Mouse (Mus musculus): Measurements from ENCODE around the gene Cdc5l. TPM values are rescaled to one million over a fixed set of nuclear protein-coding genes. Genes with fewer than 3 reads are reported as not detected.
"Not testable (repeated sequence)": the region's sequence is repeated elsewhere in the genome, so short reads cannot be mapped to it uniquely, and the experiment has no call there.

The Cdc5l gene
- total RNA-seq, 2 experiments from 2014 or later = 37.2 to 38.9 TPM

- DNase-seq (ENCODE audit: low spot score) = no peak
Measured at GRCm38 (mm10) chr17:45447063-45447462, 13.5 kb upstream of the Cdc5l start.

- no peak for DNase-seq (ENCODE audit: low spot score)
Measured at GRCm38 (mm10) chr17:45445923-45446322, 12.4 kb upstream of the Cdc5l start.

- DNase-seq (ENCODE audit: low spot score) = no peak
Measured at GRCm38 (mm10) chr17:45434262-45434590, 689 bp upstream of the Cdc5l start.

GRCm38 (mm10) chr17:45432706-45433398 lies 685 bp downstream of the Cdc5l start:
- no peak for DNase-seq (ENCODE audit: low spot score)

- no peak for DNase-seq (ENCODE audit: low spot score)
Measured at GRCm38 (mm10) chr17:45432007-45432406, 1.5 kb downstream of the Cdc5l start.

GRCm38 (mm10) chr17:45417387-45417786 lies 16.1 kb downstream of the Cdc5l start:
- no peak for DNase-seq (ENCODE audit: low spot score)

GRCm38 (mm10) chr17:45411617-45412016 lies 21.9 kb downstream of the Cdc5l start:
- not testable (repeated sequence) for DNase-seq (ENCODE audit: low spot score)

GRCm38 (mm10) chr17:45408719-45409118 lies 24.8 kb downstream of the Cdc5l start:
- no peak for DNase-seq (ENCODE audit: low spot score)

GRCm38 (mm10) chr17:45406281-45406680 lies 27.3 kb downstream of the Cdc5l start:
- DNase-seq (ENCODE audit: low spot score) = no peak

- peak; percentile 54 for DNase-seq (ENCODE audit: low spot score)
Measured at GRCm38 (mm10) chr17:45403207-45403606, 30.3 kb downstream of the Cdc5l start.

GRCm38 (mm10) chr17:45402601-45403000 lies 30.9 kb downstream of the Cdc5l start:
- DNase-seq (ENCODE audit: low spot score) = no peak

- DNase-seq (ENCODE audit: low spot score) = no peak
Measured at GRCm38 (mm10) chr17:45402126-45402525, 31.4 kb downstream of the Cdc5l start.

GRCm38 (mm10) chr17:45401126-45401905 lies 32.2 kb downstream of the Cdc5l start:
- DNase-seq (ENCODE audit: low spot score) = no peak

GRCm38 (mm10) chr17:45398021-45398420 lies 35.5 kb downstream of the Cdc5l start:
- no peak for DNase-seq (ENCODE audit: low spot score)

GRCm38 (mm10) chr17:45397541-45397940 lies 36.0 kb downstream of the Cdc5l start:
- no peak for DNase-seq (ENCODE audit: low spot score)

- DNase-seq (ENCODE audit: low spot score) = no peak
Measured at GRCm38 (mm10) chr17:45394612-45395011, 38.9 kb downstream of the Cdc5l start.

- no peak for DNase-seq (ENCODE audit: low spot score)
Measured at GRCm38 (mm10) chr17:45393765-45394164, 39.8 kb downstream of the Cdc5l start.

GRCm38 (mm10) chr17:45389896-45390295 lies 43.6 kb downstream of the Cdc5l start:
- DNase-seq (ENCODE audit: low spot score) = no peak

GRCm38 (mm10) chr17:45386986-45387385 lies 46.6 kb downstream of the Cdc5l start:
- DNase-seq (ENCODE audit: low spot score) = no peak

GRCm38 (mm10) chr17:45383305-45383704 lies 50.2 kb downstream of the Cdc5l start:
- DNase-seq (ENCODE audit: low spot score) = no peak

- DNase-seq (ENCODE audit: low spot score) = no peak
Measured at GRCm38 (mm10) chr17:45379271-45379784, 54.2 kb downstream of the Cdc5l start.

- no peak for DNase-seq (ENCODE audit: low spot score)
Measured at GRCm38 (mm10) chr17:45377323-45377722, 56.2 kb downstream of the Cdc5l start.

Data from gastrocnemius, adult 18-20 months (tissue).